Mouse (Mus musculus) stomach, embryonic 15.5 days (tissue): ENCODE results near the gene Arid3a. TPM values are rescaled to one million over a fixed set of nuclear protein-coding genes. Genes with fewer than 3 reads are reported as not detected.

Experiments used
- ATAC-seq: fragments of 200-750 bp; cut with Nextera tagmentation; 2 replicates; pipeline ENCODE4 v1.8.0; 2017; ENCODE audit warnings: low read depth, moderate number of reproducible peaks, moderate TSS enrichment; ENCODE audit not compliant: insufficient read depth, low FRiP score
- H3K27ac ChIP-seq: fragments of 300-500 bp; sonication (generic); 2 replicates; pipeline ENCODE4 v1.5.1; 2015; ENCODE audit warnings: mild to moderate bottlenecking, inconsistent platforms
- H3K27me3 ChIP-seq: fragments of 300-500 bp; sonication (generic); replicated peaks from 2 replicates; pipeline ENCODE4 v1.6.1; 2015; ENCODE audit warnings: inconsistent platforms
- H3K36me3 ChIP-seq: fragments of 300-500 bp; sonication (generic); 2 replicates; pipeline ENCODE4 v1.6.1; 2015; ENCODE audit warnings: inconsistent platforms
- H3K4me1 ChIP-seq: fragments of 300-500 bp; sonication (generic); 2 replicates; pipeline ENCODE4 v1.6.1; 2015; ENCODE audit warnings: inconsistent platforms
- H3K4me2 ChIP-seq: fragments of 300-500 bp; sonication (generic); 2 replicates; pipeline ENCODE4 v1.6.1; 2015; ENCODE audit warnings: mild to moderate bottlenecking, inconsistent platforms
- H3K4me3 ChIP-seq: fragments of 300-500 bp; sonication (generic); replicated peaks from 2 replicates; pipeline ENCODE4 v1.5.1; 2015; ENCODE audit warnings: inconsistent platforms
- H3K9ac ChIP-seq: fragments of 300-500 bp; sonication (generic); 2 replicates; pipeline ENCODE4 v1.6.1; 2015; ENCODE audit warnings: inconsistent platforms
- H3K9me3 ChIP-seq: fragments of 300-500 bp; sonication (generic); 2 replicates; pipeline ENCODE4 v1.6.1; 2016; ENCODE audit warnings: inconsistent platforms
- WGBS: fragments of 180-500 bp; shearing (Covaris S2); methylation state at CpG from one replicate; pipeline ENCODE4 v1.1.7; 2015; 5-methylcytosine and 5-hydroxymethylcytosine counted together
- polyA plus RNA-seq: library from polyadenylated mRNA; unstranded; fragments of >200 nt; fragmentation: Nextera tagmentation; extraction: Ambion mirVana; gene quantifications from 2 replicates; pipeline ENCODE4 v1.2.1, GENCODE M21; 2015

Gene Arid3a
- polyA plus RNA-seq, 1 experiment from 2014 or later: 10.0 TPM

- Histone ChIP-seq H3K36me3 (peaks cover 8% of the 10 kb centered on the region; the same call in 1 of the 2 replicates), H3K9me3 (no peaks in the 10 kb centered on the region), H3K4me3 (no peak overlapping the region), H3K27me3 (no peaks in the 10 kb centered on the region), H3K4me2 (peak overlapping the region; percentile 2; the same call in 1 of the 2 replicates), H3K4me1 (peaks cover 63% of the 10 kb centered on the region), H3K9ac (no peak overlapping the region), H3K27ac (peak overlapping the region; percentile 62; the same call in 1 of the 2 replicates)
- ATAC-seq: no peak
- WGBS: 24% methylated on average over 8 of the region's 8 CpGs
These were observed 5.9 kb downstream of the Arid3a start for GRCm38 (mm10) chr10:79932736-79933135.

- peaks cover 64% of the 10 kb centered on the region for H3K4me1 ChIP-seq
- H3K27me3 ChIP-seq: no peaks in the 10 kb centered on the region
- no peak overlapping the region for H3K4me3 ChIP-seq
- 54% methylated on average over 9 of the region's 9 CpGs for WGBS
- no peak overlapping the region for H3K9ac ChIP-seq
- peak overlapping the region; percentile 2; the same call in 1 of the 2 replicates for H3K4me2 ChIP-seq
- no peaks in the 10 kb centered on the region for H3K9me3 ChIP-seq
- H3K36me3 ChIP-seq: peaks cover 8% of the 10 kb centered on the region; the same call in 1 of the 2 replicates
- no peak for ATAC-seq
- H3K27ac ChIP-seq: peak overlapping the region; percentile 62; the same call in 1 of the 2 replicates
These were observed 6.4 kb downstream of the Arid3a start for GRCm38 (mm10) chr10:79933145-79933679.

- Histone ChIP-seq H3K4me3 (no peak overlapping the region), H3K4me1 (peaks cover 62% of the 10 kb centered on the region), H3K27ac (peak overlapping the region; percentile 62), H3K9ac (no peak overlapping the region), H3K27me3 (no peaks in the 10 kb centered on the region), H3K9me3 (no peaks in the 10 kb centered on the region), H3K4me2 (0 out of 2 replicates have a peak overlapping the region, but pooled peaks have one; percentile 4), H3K36me3 (peaks cover 8% of the 10 kb centered on the region; the same call in 1 of the 2 replicates)
- WGBS: 74% methylated on average over 6 of the region's 6 CpGs
- ATAC-seq: no peak
These were observed 7.0 kb downstream of the Arid3a start for GRCm38 (mm10) chr10:79933861-79934260.

GRCm38 (mm10) chr10:79934272-79934721 is 7.5 kb downstream of the Arid3a start:
- WGBS: 44% methylated on average over 13 of the region's 13 CpGs
- Histone ChIP-seq H3K4me1 (peaks cover 58% of the 10 kb centered on the region), H3K36me3 (peaks cover 8% of the 10 kb centered on the region; the same call in 1 of the 2 replicates), H3K9me3 (no peaks in the 10 kb centered on the region), H3K4me2 (0 out of 2 replicates have a peak overlapping the region, but pooled peaks have one; percentile 4), H3K9ac (no peak overlapping the region), H3K27ac (peak overlapping the region; percentile 62), H3K4me3 (no peak overlapping the region), H3K27me3 (no peaks in the 10 kb centered on the region)
- ATAC-seq: no peak

GRCm38 (mm10) chr10:79934794-79935569 is 8.1 kb downstream of the Arid3a start:
- no peak for ATAC-seq
- H3K4me1 ChIP-seq: peaks cover 54% of the 10 kb centered on the region
- no peak overlapping the region for H3K4me3 ChIP-seq
- no peak overlapping the region for H3K4me2 ChIP-seq
- WGBS: 82% methylated on average over 16 of the region's 16 CpGs
- no peak overlapping the region for H3K9ac ChIP-seq
- no peaks in the 10 kb centered on the region for H3K9me3 ChIP-seq
- H3K27ac ChIP-seq: no peak overlapping the region
- peaks cover 8% of the 10 kb centered on the region; the same call in 1 of the 2 replicates for H3K36me3 ChIP-seq
- no peaks in the 10 kb centered on the region for H3K27me3 ChIP-seq

GRCm38 (mm10) chr10:79936284-79936910 is 9.6 kb downstream of the Arid3a start:
- Histone ChIP-seq H3K9me3 (no peaks in the 10 kb centered on the region), H3K27me3 (no peaks in the 10 kb centered on the region), H3K4me2 (peak overlapping the region; percentile 26), H3K9ac (no peak overlapping the region), H3K27ac (peak overlapping the region; percentile 63), H3K36me3 (peaks cover 8% of the 10 kb centered on the region; the same call in 1 of the 2 replicates), H3K4me1 (peaks cover 53% of the 10 kb centered on the region), H3K4me3 (no peak overlapping the region)
- WGBS: 59% methylated on average over 10 of the region's 10 CpGs
- ATAC-seq: no peak

GRCm38 (mm10) chr10:79936911-79937441 is 10.1 kb downstream of the Arid3a start:
- H3K36me3 ChIP-seq: peaks cover 5% of the 10 kb centered on the region; the same call in 1 of the 2 replicates
- no peak overlapping the region for H3K4me3 ChIP-seq
- H3K4me1 ChIP-seq: peaks cover 47% of the 10 kb centered on the region
- peak overlapping the region; percentile 26 for H3K4me2 ChIP-seq
- H3K27me3 ChIP-seq: no peaks in the 10 kb centered on the region
- peak; percentile 36; the same call in 1 of the 2 replicates for ATAC-seq
- H3K9ac ChIP-seq: no peak overlapping the region
- peak overlapping the region; percentile 63 for H3K27ac ChIP-seq
- 54% methylated on average over 27 of the region's 27 CpGs for WGBS
- H3K9me3 ChIP-seq: no peaks in the 10 kb centered on the region

- Histone ChIP-seq H3K4me3 (no peak overlapping the region), H3K27me3 (no peaks in the 10 kb centered on the region), H3K36me3 (peaks cover 5% of the 10 kb centered on the region; the same call in 1 of the 2 replicates), H3K4me2 (no peak overlapping the region), H3K9me3 (no peaks in the 10 kb centered on the region), H3K27ac (0 out of 2 replicates have a peak overlapping the region, but pooled peaks have one; percentile 9), H3K4me1 (peaks cover 40% of the 10 kb centered on the region), H3K9ac (no peak overlapping the region)
- no peak for ATAC-seq
- 71% methylated on average over 11 of the region's 11 CpGs for WGBS
These were observed 11.1 kb downstream of the Arid3a start for GRCm38 (mm10) chr10:79937775-79938526.

GRCm38 (mm10) chr10:79940749-79941148 is 13.9 kb downstream of the Arid3a start:
- Histone ChIP-seq H3K9ac (no peak overlapping the region), H3K27me3 (no peaks in the 10 kb centered on the region), H3K4me1 (peaks cover 44% of the 10 kb centered on the region), H3K4me2 (no peak overlapping the region), H3K27ac (no peak overlapping the region), H3K4me3 (no peak overlapping the region), H3K9me3 (no peaks in the 10 kb centered on the region), H3K36me3 (peaks cover 5% of the 10 kb centered on the region; the same call in 1 of the 2 replicates)
- 52% methylated on average over 7 of the region's 7 CpGs for WGBS
- ATAC-seq: no peak

- Histone ChIP-seq H3K4me3 (no peak overlapping the region), H3K36me3 (peaks cover 5% of the 10 kb centered on the region), H3K27me3 (no peaks in the 10 kb centered on the region), H3K9ac (no peak overlapping the region), H3K27ac (peak overlapping the region; percentile 86), H3K4me2 (no peak overlapping the region), H3K9me3 (no peaks in the 10 kb centered on the region), H3K4me1 (peaks cover 42% of the 10 kb centered on the region)
- WGBS: 79% methylated on average over 1 of the region's 1 CpGs
- no peak for ATAC-seq
These were observed 16.1 kb downstream of the Arid3a start for GRCm38 (mm10) chr10:79942988-79943387.

- Histone ChIP-seq H3K27me3 (no peaks in the 10 kb centered on the region), H3K4me2 (0 out of 2 replicates have a peak overlapping the region, but pooled peaks have one; percentile 19), H3K4me1 (peaks cover 42% of the 10 kb centered on the region), H3K9ac (no peak overlapping the region), H3K4me3 (no peak overlapping the region), H3K9me3 (no peaks in the 10 kb centered on the region), H3K36me3 (peaks cover 5% of the 10 kb centered on the region), H3K27ac (peak overlapping the region; percentile 86)
- WGBS: 58% methylated on average over 9 of the region's 9 CpGs
- peak; percentile 66 for ATAC-seq
These were observed 16.6 kb downstream of the Arid3a start for GRCm38 (mm10) chr10:79943471-79943901.
